Mouse (Mus musculus): ENCODE data around the gene Tmem185b. TPM values are rescaled to one million over a fixed set of nuclear protein-coding genes. Genes with fewer than 3 reads are reported as not detected.

The Tmem185b gene
- polyA plus RNA-seq, 1 experiment = 9.9 TPM

- Histone ChIP-seq H3K4me3 (replicated peaks; ENCODE audit: control insufficient read depth, low read depth, low read length) (no peak overlapping the region), H3K4me1 (ENCODE audit: control insufficient read depth, insufficient read depth, low read length) (peaks cover 11% of the 10 kb centered on the region), H3K27ac (ENCODE audit: control insufficient read depth, insufficient read depth, low read depth, low read length, poor library complexity) (peak overlapping the region; percentile 59)
- WGBS = 48% methylated on average over 9 of the region's 9 CpGs
- TF ChIP-seq CTCF (IDR thresholded peaks at IDR 0.05; ENCODE audit: control insufficient read depth, insufficient read depth, low read length) (no peak), POLR2A (IDR thresholded peaks at IDR 0.05; ENCODE audit: borderline replicate concordance, control insufficient read depth, low read depth, low read length) (no peak)
Measured at GRCm38 (mm10) chr1:119498536-119499231, 27.3 kb upstream of the Tmem185b start.

GRCm38 (mm10) chr1:119499456-119499855 is 26.5 kb upstream of the Tmem185b start:
- H3K4me1 ChIP-seq (ENCODE audit: control insufficient read depth, insufficient read depth, low read length) = peaks cover 11% of the 10 kb centered on the region
- peak overlapping the region; percentile 59; the same call in 1 of the 2 replicates for H3K27ac ChIP-seq (ENCODE audit: control insufficient read depth, insufficient read depth, low read depth, low read length, poor library complexity)
- WGBS = 70% methylated on average over 10 of the region's 10 CpGs

GRCm38 (mm10) chr1:119501881-119502280 is 24.1 kb upstream of the Tmem185b start:
- no peak for TF ChIP-seq POLR2A (IDR thresholded peaks at IDR 0.05; ENCODE audit: borderline replicate concordance, control insufficient read depth, low read depth, low read length)
- no peak for TF ChIP-seq CTCF (IDR thresholded peaks at IDR 0.05; ENCODE audit: control insufficient read depth, insufficient read depth, low read length)
- H3K4me1 ChIP-seq (ENCODE audit: control insufficient read depth, insufficient read depth, low read length) = peaks cover 8% of the 10 kb centered on the region
- no peak overlapping the region for H3K27ac ChIP-seq (ENCODE audit: control insufficient read depth, insufficient read depth, low read depth, low read length, poor library complexity)
- 72% methylated on average over 8 of the region's 8 CpGs for WGBS
- no peak overlapping the region for H3K4me3 ChIP-seq (replicated peaks; ENCODE audit: control insufficient read depth, low read depth, low read length)

More at GRCm38 (mm10) chr1:119499456-119499855, 26.5 kb upstream of the Tmem185b start:
- TF ChIP-seq POLR2A (IDR thresholded peaks at IDR 0.05; ENCODE audit: borderline replicate concordance, control insufficient read depth, low read depth, low read length) = no peak
- no peak for TF ChIP-seq CTCF (IDR thresholded peaks at IDR 0.05; ENCODE audit: control insufficient read depth, insufficient read depth, low read length)
- no peak overlapping the region for H3K4me3 ChIP-seq (replicated peaks; ENCODE audit: control insufficient read depth, low read depth, low read length)

- H3K4me3 ChIP-seq (replicated peaks; ENCODE audit: control insufficient read depth, low read depth, low read length) = no peak overlapping the region
- 22% methylated on average over 11 of the region's 11 CpGs for WGBS
- peaks cover 6% of the 10 kb centered on the region for H3K4me1 ChIP-seq (ENCODE audit: control insufficient read depth, insufficient read depth, low read length)
- H3K27ac ChIP-seq (ENCODE audit: control insufficient read depth, insufficient read depth, low read depth, low read length, poor library complexity) = no peak overlapping the region
- TF ChIP-seq POLR2A (IDR thresholded peaks at IDR 0.05; ENCODE audit: borderline replicate concordance, control insufficient read depth, low read depth, low read length) (no peak), CTCF (IDR thresholded peaks at IDR 0.05; ENCODE audit: control insufficient read depth, insufficient read depth, low read length) (no peak)
Measured at GRCm38 (mm10) chr1:119502729-119503128, 23.2 kb upstream of the Tmem185b start.

GRCm38 (mm10) chr1:119503181-119503580 is 22.8 kb upstream of the Tmem185b start:
- Histone ChIP-seq H3K4me3 (replicated peaks; ENCODE audit: control insufficient read depth, low read depth, low read length) (no peak overlapping the region), H3K27ac (ENCODE audit: control insufficient read depth, insufficient read depth, low read depth, low read length, poor library complexity) (no peak overlapping the region), H3K4me1 (ENCODE audit: control insufficient read depth, insufficient read depth, low read length) (peaks cover 6% of the 10 kb centered on the region)
- 82% methylated on average over 3 of the region's 3 CpGs for WGBS
- TF ChIP-seq CTCF (IDR thresholded peaks at IDR 0.05; ENCODE audit: control insufficient read depth, insufficient read depth, low read length) (no peak), POLR2A (IDR thresholded peaks at IDR 0.05; ENCODE audit: borderline replicate concordance, control insufficient read depth, low read depth, low read length) (no peak)

- H3K4me3 ChIP-seq (replicated peaks; ENCODE audit: control insufficient read depth, low read depth, low read length) = peak overlapping the region; percentile 77
- H3K4me1 ChIP-seq (ENCODE audit: control insufficient read depth, insufficient read depth, low read length) = peaks cover 4% of the 10 kb centered on the region
- 28% methylated on average over 5 of the region's 5 CpGs for WGBS
- H3K27ac ChIP-seq (ENCODE audit: control insufficient read depth, insufficient read depth, low read depth, low read length, poor library complexity) = peak overlapping the region; percentile 85; the same call in 1 of the 2 replicates
- no peak for TF ChIP-seq POLR2A (IDR thresholded peaks at IDR 0.05; ENCODE audit: borderline replicate concordance, control insufficient read depth, low read depth, low read length)
- no peak for TF ChIP-seq CTCF (IDR thresholded peaks at IDR 0.05; ENCODE audit: control insufficient read depth, insufficient read depth, low read length)
Measured at GRCm38 (mm10) chr1:119503808-119504207, 22.2 kb upstream of the Tmem185b start.

- Histone ChIP-seq H3K4me1 (ENCODE audit: control insufficient read depth, insufficient read depth, low read length) (peaks cover 2% of the 10 kb centered on the region; the same call in 1 of the 2 replicates), H3K27ac (ENCODE audit: control insufficient read depth, insufficient read depth, low read depth, low read length, poor library complexity) (peak within 1 kb of the TSS; percentile 85), H3K4me3 (replicated peaks; ENCODE audit: control insufficient read depth, low read depth, low read length) (peak within 1 kb of the TSS; percentile 77)
- 1% methylated on average over 57 of the region's 57 CpGs for WGBS
- TF ChIP-seq POLR2A (IDR thresholded peaks at IDR 0.05; ENCODE audit: borderline replicate concordance, control insufficient read depth, low read depth, low read length) (peak; percentile 35; the same call in 1 of the 2 replicates), CTCF (IDR thresholded peaks at IDR 0.05; ENCODE audit: control insufficient read depth, insufficient read depth, low read length) (no peak)
Measured at GRCm38 (mm10) chr1:119504260-119505062, 21.5 kb upstream of the Tmem185b start, which contains the start of gene Ralb. TSS of gene Ralb (minus strand) at chr1:119504794.

- 63% methylated on average over 3 of the region's 3 CpGs for WGBS
- no peak overlapping the region for H3K27ac ChIP-seq (ENCODE audit: control insufficient read depth, insufficient read depth, low read depth, low read length, poor library complexity)
- H3K4me3 ChIP-seq (replicated peaks; ENCODE audit: control insufficient read depth, low read depth, low read length) = no peak overlapping the region
- H3K4me1 ChIP-seq (ENCODE audit: control insufficient read depth, insufficient read depth, low read length) = no peaks in the 10 kb centered on the region; the same call in 1 of the 2 replicates
- TF ChIP-seq POLR2A (IDR thresholded peaks at IDR 0.05; ENCODE audit: borderline replicate concordance, control insufficient read depth, low read depth, low read length) (no peak), CTCF (IDR thresholded peaks at IDR 0.05; ENCODE audit: control insufficient read depth, insufficient read depth, low read length) (no peak)
Measured at GRCm38 (mm10) chr1:119505951-119506350, 20.0 kb upstream of the Tmem185b start.
